Mouse (Mus musculus) CH12.LX (cell line): ENCODE data around the gene Kif1bp.

Experiments
- CTCF ChIP-seq, 2 experiments: IDR thresholded peaks in 1 of 2; conservative IDR thresholded peaks in 1 of 2; 2 replicates each; pipeline ENCODE4 v1.5.1; 2011 to 2012; ENCODE audit warnings: low read depth in 2 of 2, low read length in 2 of 2, improper control_type of control experiment in 1 of 2, inconsistent platforms in 1 of 2, mild to moderate bottlenecking in 1 of 2, moderate library complexity in 1 of 2
- NRF1 ChIP-seq: IDR thresholded peaks from 2 replicates; pipeline ENCODE4 v1.6.1; 2014; ENCODE audit warnings: low read depth, mild to moderate bottlenecking, inconsistent platforms, low read length, improper control_type of control experiment, moderate library complexity
- RCOR1 ChIP-seq: conservative IDR thresholded peaks from 2 replicates; pipeline ENCODE4 v1.6.1; 2012; ENCODE audit warnings: low read depth, mild to moderate bottlenecking, inconsistent platforms, low read length, improper control_type of control experiment
- ZMIZ1 ChIP-seq: IDR thresholded peaks from 2 replicates; pipeline ENCODE4 v1.6.1; 2012; ENCODE audit warnings: low read depth, mild to moderate bottlenecking, inconsistent platforms, low read length, improper control_type of control experiment

DNA sequence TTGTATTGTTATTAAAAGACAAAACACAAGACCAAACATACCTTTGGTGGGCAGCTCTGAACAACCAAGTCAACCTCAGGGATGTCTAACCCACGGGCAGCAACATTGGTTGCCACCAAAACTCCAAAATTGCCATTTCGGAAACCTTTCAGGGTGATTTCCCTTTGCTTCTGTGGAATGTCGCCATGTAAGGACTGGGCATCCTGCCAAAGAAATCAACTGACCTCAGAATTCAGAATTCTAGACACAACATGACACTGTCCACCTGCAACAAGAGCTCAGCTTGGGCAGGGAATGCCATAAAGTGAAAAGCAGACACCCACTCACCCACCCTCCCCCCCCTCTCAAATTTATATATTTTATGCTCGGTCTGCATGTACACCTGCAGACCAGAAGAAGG is 10.4 kb upstream of the Kif1bp start:
- TF ChIP-seq CTCF (conservative IDR thresholded peaks at IDR 0.05 in 1 of 2, IDR thresholded peaks at IDR 0.05 in 1 of 2; ENCODE audit: low read depth in 2 of 2, low read length in 2 of 2) = no peak
- no peak for TF ChIP-seq ZMIZ1
- TF ChIP-seq NRF1 = no peak
- TF ChIP-seq RCOR1 = no peak
